Mouse (Mus musculus): ENCODE measurements around the gene Trim9. TPM values are rescaled to one million over a fixed set of nuclear protein-coding genes. Genes with fewer than 3 reads are reported as not detected.

The Trim9 gene
- polyA plus RNA-seq, 1 experiment from 2014 or later = 0.43 TPM

- TF ChIP-seq CTCF (IDR thresholded peaks at IDR 0.05) (no peak), EP300 (IDR thresholded peaks at IDR 0.05) (no peak)
- Histone ChIP-seq H3K4me2 (replicated peaks; ENCODE audit: low read depth, low read length) (no peak overlapping the region), H3K36me3 (ENCODE audit: insufficient read depth, low read length) (no peaks in the 10 kb centered on the region), H3K4me3 (ENCODE audit: low read depth, low read length) (no peak overlapping the region), H3K9me3 (ENCODE audit: low read length) (no peaks in the 10 kb centered on the region), H3K4me1 (ENCODE audit: insufficient read depth, low read depth, low read length) (no peaks in the 10 kb centered on the region), H3K9ac (replicated peaks; ENCODE audit: low read depth) (no peak overlapping the region), H3K27ac (ENCODE audit: low read length) (no peak overlapping the region), H3K27me3 (replicated peaks; ENCODE audit: insufficient read depth, low read length) (no peaks in the 10 kb centered on the region)
- ATAC-seq (no peak), DNase-seq (ENCODE audit: low spot score) (no peak)
- 81% methylated on average over 7 of the region's 7 CpGs for WGBS
Observed at GRCm38 (mm10) chr12:70307881-70308280, 39.5 kb downstream of the Trim9 start.

DNA sequence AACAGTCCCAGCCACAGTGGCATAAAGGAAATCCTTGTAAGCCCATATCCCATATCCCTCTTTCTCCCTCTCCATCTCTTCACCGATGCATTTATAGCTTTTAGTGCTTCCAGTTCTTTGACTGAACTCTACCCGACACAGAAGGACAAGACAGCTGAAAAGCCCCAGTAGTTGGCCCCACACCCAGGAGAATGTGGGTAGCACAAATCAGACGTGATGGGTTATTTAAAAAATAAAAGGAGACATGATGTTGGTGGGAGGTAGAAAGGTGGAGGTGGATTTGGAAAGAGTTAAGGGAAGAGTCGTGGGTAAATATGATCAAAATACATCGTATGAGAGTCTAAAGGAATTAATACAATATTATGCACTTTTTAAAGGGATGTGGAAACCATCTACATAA lies 40.4 kb downstream of the Trim9 start:
- DNase-seq (ENCODE audit: low spot score) (no peak), ATAC-seq (no peak)
- Histone ChIP-seq H3K4me3 (ENCODE audit: low read depth, low read length) (no peak overlapping the region), H3K9me3 (ENCODE audit: low read length) (no peaks in the 10 kb centered on the region), H3K9ac (replicated peaks; ENCODE audit: low read depth) (no peak overlapping the region), H3K4me1 (ENCODE audit: insufficient read depth, low read depth, low read length) (no peaks in the 10 kb centered on the region), H3K4me2 (replicated peaks; ENCODE audit: low read depth, low read length) (no peak overlapping the region), H3K27me3 (replicated peaks; ENCODE audit: insufficient read depth, low read length) (no peaks in the 10 kb centered on the region), H3K36me3 (ENCODE audit: insufficient read depth, low read length) (no peaks in the 10 kb centered on the region), H3K27ac (ENCODE audit: low read length) (no peak overlapping the region)
- TF ChIP-seq CTCF (IDR thresholded peaks at IDR 0.05) (no peak), EP300 (IDR thresholded peaks at IDR 0.05) (no peak)
- WGBS = 80% methylated on average over 5 of the region's 5 CpGs

DNA sequence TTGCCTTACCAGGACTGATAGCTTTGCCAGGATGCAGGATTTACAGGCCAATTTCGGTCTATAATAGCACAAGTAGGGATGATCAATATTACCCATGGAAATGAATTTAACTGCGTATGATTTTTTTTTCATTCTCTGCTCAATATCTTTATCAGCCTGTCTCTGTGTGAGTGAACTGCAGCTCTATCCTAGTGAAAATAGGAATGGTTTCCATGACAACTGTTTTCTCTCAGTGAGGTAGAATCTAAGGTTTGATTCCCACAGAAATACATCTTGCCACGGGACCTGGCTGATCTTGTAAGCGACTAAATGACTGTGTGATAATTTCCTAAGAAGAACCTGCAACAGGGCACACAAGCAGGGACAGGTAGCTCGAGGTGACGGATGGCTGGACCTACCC lies 43.4 kb downstream of the Trim9 start:
- TF ChIP-seq CTCF (IDR thresholded peaks at IDR 0.05) = no peak
- H3K9ac ChIP-seq (replicated peaks; ENCODE audit: low read depth) = no peak overlapping the region
- 82% methylated on average over 6 of the region's 6 CpGs for WGBS
- no peak overlapping the region for H3K4me3 ChIP-seq (ENCODE audit: low read depth, low read length)
- H3K27ac ChIP-seq (ENCODE audit: low read length) = no peak overlapping the region
- no peak for ATAC-seq
- no peak for DNase-seq (ENCODE audit: low spot score)
- no peaks in the 10 kb centered on the region for H3K4me1 ChIP-seq (ENCODE audit: insufficient read depth, low read depth, low read length)
- no peaks in the 10 kb centered on the region for H3K36me3 ChIP-seq (ENCODE audit: insufficient read depth, low read length)
- no peaks in the 10 kb centered on the region for H3K27me3 ChIP-seq (replicated peaks; ENCODE audit: insufficient read depth, low read length)
- H3K9me3 ChIP-seq (ENCODE audit: low read length) = no peaks in the 10 kb centered on the region
- no peak overlapping the region for H3K4me2 ChIP-seq (replicated peaks; ENCODE audit: low read depth, low read length)

DNA sequence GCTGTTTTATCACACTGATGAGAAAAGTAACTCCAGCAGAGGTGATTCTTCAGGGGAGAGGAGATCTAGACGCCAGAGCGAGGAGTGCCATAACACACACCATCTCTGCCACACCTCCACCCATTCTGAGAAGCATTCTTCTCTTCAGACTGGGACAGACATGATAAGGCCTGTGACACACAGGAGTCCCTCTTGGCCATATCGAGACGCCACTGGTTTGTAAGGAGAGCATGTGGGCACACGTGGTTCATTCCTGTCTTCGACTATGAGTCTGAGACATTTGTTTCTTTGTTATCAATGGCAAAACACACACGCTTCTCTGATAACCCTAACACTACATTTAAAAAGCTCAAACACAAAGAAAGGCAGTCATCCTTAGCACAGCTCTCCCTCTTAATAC lies 43.9 kb downstream of the Trim9 start:
- 56% methylated on average over 7 of the region's 7 CpGs for WGBS
- Histone ChIP-seq H3K4me1 (ENCODE audit: insufficient read depth, low read depth, low read length) (no peaks in the 10 kb centered on the region), H3K4me3 (ENCODE audit: low read depth, low read length) (no peak overlapping the region), H3K27me3 (replicated peaks; ENCODE audit: insufficient read depth, low read length) (no peaks in the 10 kb centered on the region), H3K9ac (replicated peaks; ENCODE audit: low read depth) (no peak overlapping the region), H3K9me3 (ENCODE audit: low read length) (no peaks in the 10 kb centered on the region), H3K27ac (ENCODE audit: low read length) (no peak overlapping the region), H3K36me3 (ENCODE audit: insufficient read depth, low read length) (no peaks in the 10 kb centered on the region), H3K4me2 (replicated peaks; ENCODE audit: low read depth, low read length) (no peak overlapping the region)
- ATAC-seq = no peak
- DNase-seq (ENCODE audit: low spot score) = no peak
- no peak for TF ChIP-seq CTCF (IDR thresholded peaks at IDR 0.05)
- no peak for TF ChIP-seq EP300 (IDR thresholded peaks at IDR 0.05)

GRCm38 (mm10) chr12:70302022-70302720 lies 45.2 kb downstream of the Trim9 start:
- ATAC-seq = peak; percentile 59
- H3K4me1 ChIP-seq (ENCODE audit: insufficient read depth, low read depth, low read length) = no peaks in the 10 kb centered on the region
- H3K27ac ChIP-seq (ENCODE audit: low read length) = no peak overlapping the region
- WGBS = 38% methylated on average over 5 of the region's 5 CpGs
- no peak overlapping the region for H3K9ac ChIP-seq (replicated peaks; ENCODE audit: low read depth)
- no peak for TF ChIP-seq EP300 (IDR thresholded peaks at IDR 0.05)
- TF ChIP-seq CTCF (IDR thresholded peaks at IDR 0.05) = no peak
- H3K27me3 ChIP-seq (replicated peaks; ENCODE audit: insufficient read depth, low read length) = no peaks in the 10 kb centered on the region
- H3K4me3 ChIP-seq (ENCODE audit: low read depth, low read length) = no peak overlapping the region
- H3K4me2 ChIP-seq (replicated peaks; ENCODE audit: low read depth, low read length) = no peak overlapping the region
- H3K36me3 ChIP-seq (ENCODE audit: insufficient read depth, low read length) = no peaks in the 10 kb centered on the region
- DNase-seq (ENCODE audit: low spot score) = peak; percentile 58
- no peaks in the 10 kb centered on the region for H3K9me3 ChIP-seq (ENCODE audit: low read length)

DNA sequence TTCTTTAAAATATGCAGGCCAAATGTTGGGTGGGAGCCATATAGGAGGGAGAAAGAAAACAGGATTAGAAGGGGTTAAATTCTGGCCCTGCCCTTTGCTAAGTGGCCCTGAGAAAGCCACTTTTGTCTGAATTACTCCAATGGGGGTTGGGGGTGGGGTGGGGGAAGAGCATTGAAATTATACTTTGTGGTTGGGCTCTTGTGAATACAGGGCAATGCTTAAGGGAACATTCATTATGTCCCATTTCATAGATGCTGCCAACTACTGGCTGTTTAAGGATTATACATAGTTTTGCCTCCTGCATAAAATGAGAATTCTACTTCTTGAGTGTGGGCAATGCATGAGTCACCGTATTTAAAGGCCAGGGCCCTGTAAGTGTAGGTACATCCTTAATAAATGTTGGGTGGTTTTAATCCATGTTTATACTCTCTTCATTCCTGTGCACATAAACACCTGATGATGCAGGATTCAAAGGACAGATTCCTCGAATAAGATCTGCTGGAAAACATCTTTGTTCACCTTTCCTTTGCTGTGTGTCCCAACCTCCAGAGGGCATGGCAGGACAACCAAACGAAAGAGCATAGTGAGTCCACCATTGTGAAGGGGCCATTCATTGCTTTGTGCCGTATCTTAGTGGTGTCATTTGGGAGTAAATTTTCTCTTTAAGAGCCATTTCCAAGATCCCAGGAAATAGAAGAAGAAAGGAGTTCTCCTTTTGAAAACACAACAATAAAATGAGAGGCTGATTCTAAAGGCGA lies 53.3 kb downstream of the Trim9 start:
- DNase-seq (ENCODE audit: low spot score) = no peak
- H3K4me2 ChIP-seq (replicated peaks; ENCODE audit: low read depth, low read length) = no peak overlapping the region
- no peak overlapping the region for H3K27ac ChIP-seq (ENCODE audit: low read length)
- TF ChIP-seq EP300 (IDR thresholded peaks at IDR 0.05) (no peak), CTCF (IDR thresholded peaks at IDR 0.05) (0 out of 2 replicates have a peak, but pooled peaks have one; percentile 7)
- no peak for ATAC-seq
- no peak overlapping the region for H3K4me3 ChIP-seq (ENCODE audit: low read depth, low read length)
- H3K9me3 ChIP-seq (ENCODE audit: low read length) = no peaks in the 10 kb centered on the region
- no peaks in the 10 kb centered on the region for H3K4me1 ChIP-seq (ENCODE audit: insufficient read depth, low read depth, low read length)
- H3K9ac ChIP-seq (replicated peaks; ENCODE audit: low read depth) = no peak overlapping the region
- no peaks in the 10 kb centered on the region for H3K36me3 ChIP-seq (ENCODE audit: insufficient read depth, low read length)
- H3K27me3 ChIP-seq (replicated peaks; ENCODE audit: insufficient read depth, low read length) = no peaks in the 10 kb centered on the region
- 64% methylated on average over 5 of the region's 5 CpGs for WGBS

Data from lung, postnatal 0 days (tissue).